Mouse (Mus musculus) naive thymus-derived CD4-positive, alpha-beta T cell, adult 2 months (primary cell): ENCODE results near the gene Ddit4.
A peak's percentile ranks its signal among the peaks of the same experiment; 100 is the strongest.

Experiments used
- DNase-seq: peaks from one replicate; pipeline ENCODE4 v3.0.0-alpha.2; 2011; ENCODE audit warnings: low read depth

The Ddit4 gene

DNA sequence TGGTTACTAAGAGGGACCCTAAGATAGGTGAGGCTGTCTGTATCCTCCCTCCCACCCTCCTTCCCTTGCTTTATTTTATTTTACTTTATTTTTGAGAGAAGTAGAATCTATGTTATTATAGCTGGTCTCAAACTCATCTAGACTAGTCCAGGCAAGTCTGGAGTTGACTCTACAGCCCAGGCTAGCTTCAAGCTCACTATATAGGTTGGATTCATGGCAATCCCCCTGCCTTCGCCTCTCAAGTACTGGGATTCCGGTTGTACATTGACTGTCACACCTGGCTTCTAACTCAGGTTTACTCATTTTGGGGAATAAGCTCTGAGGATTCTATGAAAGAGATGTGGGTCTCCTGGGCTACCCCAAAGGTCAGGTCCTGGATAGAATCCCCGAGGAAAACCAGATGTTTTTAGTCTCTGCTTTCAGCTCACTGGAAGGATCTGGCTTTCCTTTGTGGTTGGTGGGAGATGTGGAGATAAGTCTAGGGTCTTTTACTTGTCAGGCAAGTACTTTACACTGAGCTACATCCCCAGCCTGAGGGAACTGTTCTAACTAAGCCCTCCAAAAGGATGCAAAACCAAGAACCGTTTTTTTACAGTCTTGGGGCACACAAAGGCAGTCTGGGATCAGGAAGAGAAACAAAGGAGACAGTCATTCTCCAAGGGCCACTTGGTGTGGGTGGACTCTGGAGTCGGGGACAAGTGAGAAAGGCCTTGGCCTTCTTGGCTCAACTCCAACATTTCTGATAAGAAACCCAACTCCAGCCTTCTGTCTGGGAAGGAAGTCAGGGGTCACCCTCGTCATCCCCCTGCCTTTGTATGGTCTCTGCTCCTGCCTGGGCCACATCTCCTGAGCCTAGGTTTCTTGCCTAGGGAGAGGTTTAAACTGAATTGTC, 3.0 kb downstream of the Ddit4 start:
- no peak for DNase-seq

- DNase-seq = peak; percentile 56
Measured at GRCm38 (mm10) chr10:59947296-59948073, 4.1 kb downstream of the Ddit4 start.

DNA sequence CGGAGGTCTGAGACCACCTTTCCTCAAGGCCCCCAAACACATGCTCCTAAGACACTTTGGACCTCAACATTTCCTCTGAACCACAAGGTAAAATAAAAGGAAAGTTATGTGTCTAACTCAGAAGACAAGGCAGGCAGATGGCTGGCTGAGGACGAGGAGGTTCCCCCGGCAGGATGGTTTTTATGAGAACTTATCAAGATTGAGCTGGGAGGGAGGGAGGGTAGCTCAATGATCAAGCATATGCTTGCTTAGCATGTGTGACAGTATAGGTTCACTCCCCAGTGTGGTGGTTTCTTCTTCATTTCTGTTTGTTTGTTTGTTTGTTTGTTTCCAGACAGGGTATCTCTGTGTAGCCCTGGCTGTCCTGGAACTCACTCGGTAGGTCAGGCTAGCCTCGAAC, 5.3 kb downstream of the Ddit4 start:
- no peak for DNase-seq

- no peak for DNase-seq
Measured at GRCm38 (mm10) chr10:59945416-59945815, 6.2 kb downstream of the Ddit4 start.

DNA sequence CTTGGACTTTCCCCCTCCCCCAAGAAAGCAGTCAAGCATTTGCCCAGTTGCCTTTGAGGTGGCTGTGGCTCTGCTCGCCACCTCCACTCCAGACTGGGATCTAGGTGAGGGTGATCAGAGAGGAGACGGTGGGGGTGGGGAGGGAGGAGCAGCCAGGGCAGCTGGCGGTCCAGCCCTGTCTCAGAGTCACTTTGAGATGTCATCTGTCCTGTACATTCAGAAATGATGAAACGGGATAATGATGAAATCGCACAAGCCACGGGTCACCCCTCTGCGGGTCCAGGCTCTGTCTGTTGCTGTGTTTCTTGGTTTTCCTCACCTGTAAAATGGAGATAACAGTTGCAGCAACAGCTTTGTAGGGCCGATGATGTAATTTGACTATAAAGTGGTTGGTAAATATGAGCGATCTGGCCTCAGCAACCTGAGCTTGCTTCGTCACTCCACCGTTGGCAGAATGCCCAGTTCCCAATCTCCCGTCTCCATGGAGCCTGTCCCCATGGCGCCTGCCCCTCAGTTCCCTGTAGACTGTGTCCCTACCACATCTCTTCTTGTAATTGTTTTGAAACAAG, 8.1 kb downstream of the Ddit4 start:
- DNase-seq = no peak

DNA sequence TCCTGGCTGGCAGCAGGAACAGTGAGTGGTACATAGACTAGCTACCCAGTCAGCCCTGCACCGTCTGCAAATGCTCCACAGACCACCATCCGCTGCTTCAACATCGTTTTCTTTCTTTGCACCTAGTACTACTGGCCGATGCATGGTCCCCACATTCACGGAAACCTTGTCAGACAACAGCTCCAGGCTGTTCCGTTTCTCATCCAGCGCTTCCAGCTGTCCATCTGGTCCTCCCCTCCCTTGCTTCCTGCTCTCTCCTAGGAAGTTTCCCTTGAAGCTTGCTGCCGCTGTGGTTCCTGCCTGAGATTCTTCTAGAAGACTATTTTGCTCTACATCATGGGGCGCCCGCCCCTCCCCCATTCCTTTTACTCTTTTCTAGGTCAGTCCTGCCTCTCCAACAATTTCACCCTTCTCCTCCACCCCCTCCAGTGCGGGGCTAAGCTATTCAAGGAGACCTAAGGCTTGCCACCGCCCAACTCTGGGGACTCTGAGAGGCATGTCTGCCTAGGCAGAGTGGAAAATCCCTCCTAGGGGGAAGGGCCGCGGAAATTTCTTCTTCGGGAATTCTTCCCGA, 8.7 kb downstream of the Ddit4 start:
- peak; percentile 41 for DNase-seq

DNA sequence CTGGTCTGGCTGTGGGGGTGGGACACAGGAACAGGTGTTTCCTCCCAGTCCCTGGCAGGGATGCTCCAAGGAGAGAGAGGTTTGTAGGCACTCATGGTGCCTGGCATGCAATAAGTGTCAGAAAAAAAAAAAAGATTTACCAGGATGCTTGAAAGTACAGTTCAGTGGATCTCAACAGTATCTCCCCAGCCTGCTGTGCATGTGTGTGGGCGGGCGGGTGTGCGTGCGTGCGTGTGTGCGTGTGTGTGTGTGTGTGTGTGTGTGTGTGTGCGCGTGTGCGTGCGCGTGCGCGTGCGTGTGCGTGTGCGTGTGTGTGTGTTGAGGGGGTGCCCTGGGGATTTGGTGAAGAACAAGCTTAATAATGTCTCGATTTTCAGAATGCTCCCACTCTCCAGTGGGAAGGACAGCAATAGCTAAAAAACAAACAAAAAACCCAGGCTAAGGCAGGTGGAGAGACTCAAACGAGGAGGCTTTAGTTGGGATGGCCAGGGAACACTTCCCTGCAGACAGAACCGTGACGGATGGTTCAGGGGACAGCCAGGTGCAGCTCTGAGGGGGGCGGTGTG, 9.3 kb downstream of the Ddit4 start:
- peak; percentile 47 for DNase-seq

GRCm38 (mm10) chr10:59939081-59939480, 12.6 kb downstream of the Ddit4 start:
- peak; percentile 49 for DNase-seq

- DNase-seq = no peak
Measured at GRCm38 (mm10) chr10:59938662-59939061, 13.0 kb downstream of the Ddit4 start.

- DNase-seq = peak; percentile 36
Measured at GRCm38 (mm10) chr10:59936058-59936856, 15.4 kb downstream of the Ddit4 start.

DNA sequence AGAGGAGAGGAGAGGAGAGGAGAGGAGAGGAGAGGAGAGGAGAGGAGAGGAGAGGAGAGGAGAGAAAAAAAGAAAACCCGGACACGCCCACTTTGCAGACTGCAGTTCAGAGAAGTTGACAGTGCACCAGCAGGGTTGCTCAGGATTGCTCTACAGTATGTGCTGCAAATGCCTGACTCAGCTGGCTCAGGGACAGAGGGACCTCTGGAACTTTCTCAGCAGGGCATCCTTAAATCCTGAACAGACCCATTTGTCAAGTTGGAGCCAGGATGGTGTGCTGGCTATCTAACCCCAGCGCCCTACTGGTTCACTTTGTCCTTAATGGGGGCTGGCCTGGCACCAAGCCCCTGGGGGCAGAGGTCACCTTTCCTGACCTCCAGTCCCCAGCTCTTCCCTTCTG, 17.6 kb downstream of the Ddit4 start:
- DNase-seq = no peak

DNA sequence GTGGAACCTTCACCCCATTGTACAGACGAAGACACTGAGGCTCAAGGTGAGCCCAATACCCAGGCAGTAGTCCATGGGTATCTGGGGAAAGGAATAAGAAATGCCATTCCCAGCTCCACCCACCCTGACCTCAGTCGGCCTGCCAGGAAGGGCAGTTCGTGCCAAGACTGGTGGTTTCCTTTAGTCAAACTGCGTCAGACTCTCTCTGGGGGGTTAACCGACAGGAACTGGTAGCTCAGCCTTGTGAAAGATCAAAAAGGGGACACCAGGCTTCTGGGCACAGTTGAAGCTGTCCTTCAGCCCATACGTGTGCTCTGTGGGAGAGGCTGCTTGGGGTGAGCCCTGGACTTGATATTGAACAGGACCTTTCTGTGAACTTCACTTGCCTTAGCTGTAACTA, 19.1 kb downstream of the Ddit4 start:
- peak; percentile 59 for DNase-seq

- DNase-seq = no peak
Measured at GRCm38 (mm10) chr10:59930996-59931395, 20.6 kb downstream of the Ddit4 start.

DNA sequence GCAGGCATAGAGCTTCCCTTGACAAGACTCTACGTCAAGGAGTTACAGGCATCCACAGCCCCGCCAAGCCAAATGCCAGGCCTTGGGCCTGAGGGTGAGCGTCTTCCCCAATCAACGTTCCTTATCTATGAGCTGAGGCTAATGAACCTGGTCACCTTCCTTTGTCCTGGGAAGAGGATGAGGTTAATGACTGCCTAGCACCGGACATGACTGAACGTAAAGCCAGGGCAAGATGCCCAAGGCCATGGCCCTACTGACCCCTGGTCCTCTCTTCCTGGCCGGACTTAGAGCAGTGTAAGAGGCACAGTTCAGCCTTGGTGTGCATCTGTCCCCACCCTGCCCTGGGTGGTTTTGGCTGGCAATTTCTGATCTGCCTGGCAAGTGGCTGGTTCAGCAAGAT, 22.4 kb downstream of the Ddit4 start:
- no peak for DNase-seq

- DNase-seq = no peak
Measured at GRCm38 (mm10) chr10:59924305-59924704, 27.3 kb downstream of the Ddit4 start.

DNA sequence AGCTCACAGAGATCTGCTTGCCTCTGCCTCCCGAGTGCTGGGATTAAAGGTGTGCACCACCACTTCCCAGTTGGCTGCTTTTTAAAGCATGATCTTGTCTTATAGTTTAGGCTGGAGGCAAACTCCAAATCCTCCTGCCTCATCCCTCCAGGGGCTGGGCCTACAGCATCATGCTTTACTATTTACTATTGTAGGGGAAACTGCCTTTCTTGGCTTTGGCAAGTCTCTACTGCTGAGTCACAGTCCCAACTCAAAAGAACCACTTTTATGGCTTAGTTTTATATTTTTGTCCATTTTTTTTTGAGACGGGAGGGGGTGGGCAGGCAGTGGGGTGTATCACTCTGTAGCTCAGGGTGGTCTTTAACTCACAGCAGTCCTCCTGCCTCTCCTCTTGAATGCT, 28.1 kb downstream of the Ddit4 start:
- no peak for DNase-seq

DNA sequence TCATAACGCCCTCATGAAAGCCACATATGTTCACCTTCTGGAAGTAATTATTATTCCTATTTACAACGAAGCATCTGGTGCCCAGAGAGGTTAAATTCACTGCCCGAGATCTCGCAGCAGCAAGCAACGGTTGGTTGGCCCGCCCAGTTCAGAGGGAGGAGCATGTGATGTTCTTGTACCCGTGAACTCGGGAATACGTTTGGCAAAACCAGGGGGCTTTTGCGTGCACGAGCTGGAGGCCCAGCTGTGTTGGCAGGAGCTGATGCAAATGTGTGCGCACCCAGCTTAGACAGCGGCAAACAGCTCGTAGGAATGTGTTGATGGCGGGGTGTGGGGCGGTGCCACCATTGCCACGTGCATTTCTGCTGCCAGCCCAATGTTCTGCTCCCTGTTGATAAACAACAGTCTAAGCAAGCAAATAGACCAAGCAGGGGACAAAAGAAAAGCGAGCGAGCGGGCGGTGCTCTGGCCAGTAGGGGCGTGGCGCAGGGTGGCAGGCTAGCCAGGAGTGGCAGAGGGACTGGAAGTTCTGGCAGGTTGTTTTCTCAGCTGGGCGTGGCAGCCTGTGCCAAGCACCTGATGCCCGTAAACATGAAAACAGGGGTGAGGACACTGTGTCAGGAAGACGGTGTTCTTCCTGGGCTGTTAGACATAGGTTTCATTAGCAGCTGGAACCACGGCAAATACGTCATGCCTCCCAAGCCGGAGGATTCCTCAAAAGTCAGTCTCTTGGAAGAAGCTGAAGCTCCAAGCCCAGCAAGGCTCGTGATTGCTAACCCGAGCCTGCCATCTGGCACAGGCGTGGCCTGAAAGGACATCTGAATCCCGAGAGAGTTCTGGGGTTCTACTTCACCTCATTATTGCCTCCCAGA, 30.6 kb downstream of the Ddit4 start:
- DNase-seq = peak; percentile 54

DNA sequence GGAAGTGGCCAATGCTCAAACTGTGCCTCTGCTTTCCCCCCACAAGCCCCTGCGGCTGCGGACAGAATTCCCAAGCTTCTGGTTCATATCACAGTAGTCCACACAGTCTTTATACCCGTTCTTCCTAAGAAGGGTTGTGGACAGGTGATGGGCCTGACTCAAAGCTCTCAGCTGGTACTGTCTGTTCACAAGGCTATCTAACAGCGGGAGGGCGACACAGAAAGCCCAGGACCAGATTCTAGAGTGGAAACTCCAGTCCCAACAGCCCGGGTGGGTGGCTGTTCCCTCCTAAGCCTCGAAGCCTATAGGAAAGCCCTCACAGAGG, 31.2 kb downstream of the Ddit4 start:
- DNase-seq = no peak

DNA sequence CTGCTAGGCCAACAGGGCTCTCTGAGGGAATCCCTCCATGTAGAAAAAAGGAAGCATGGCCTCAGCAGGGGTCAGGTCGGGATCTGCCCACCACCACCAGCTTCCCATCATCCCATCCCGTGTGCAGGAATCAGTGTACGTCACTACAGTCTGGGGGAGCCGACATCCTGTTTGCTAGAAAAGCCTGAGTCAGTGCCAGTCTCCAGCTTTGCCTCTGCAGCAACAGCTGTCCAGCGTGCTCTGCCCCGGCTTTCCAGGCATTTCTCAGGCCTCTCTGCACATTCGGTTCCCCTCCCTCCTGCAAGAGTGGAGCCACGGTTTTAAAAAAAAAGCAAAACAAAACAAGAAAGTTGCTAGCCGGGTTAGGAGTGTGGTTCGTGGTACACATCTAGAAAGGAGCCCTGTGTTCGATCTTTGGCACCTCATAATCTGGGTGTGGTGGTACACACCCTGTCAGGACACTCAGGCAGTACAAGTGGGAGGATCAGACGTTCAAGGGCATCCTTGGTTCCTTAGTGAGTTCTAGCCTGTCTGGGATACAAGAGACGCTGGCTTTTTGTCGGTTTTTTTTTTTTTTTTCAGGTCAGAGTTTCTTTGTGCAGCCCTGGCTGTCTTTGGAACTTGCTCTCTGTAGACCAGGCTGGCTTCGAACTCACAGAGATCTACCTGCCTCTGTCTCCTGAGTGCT, 32.0 kb downstream of the Ddit4 start:
- no peak for DNase-seq

- DNase-seq = no peak
Measured at GRCm38 (mm10) chr10:59918111-59918510, 33.5 kb downstream of the Ddit4 start.
